Mouse (Mus musculus): ENCODE results near the gene Pde11a. TPM values are rescaled to one million over a fixed set of nuclear protein-coding genes. Genes with fewer than 3 reads are reported as not detected.

The Pde11a gene
- polyA plus RNA-seq, 1 experiment: 0.83 TPM

GRCm38 (mm10) chr2:76128105-76129057 lies 210.2 kb downstream of the Pde11a start:
- Histone ChIP-seq H3K27me3 (replicated peaks; ENCODE audit: control insufficient read depth, insufficient read depth, low read length) (no peaks in the 10 kb centered on the region), H3K36me3 (ENCODE audit: control insufficient read depth, insufficient read depth, low read length) (no peaks in the 10 kb centered on the region), H3K27ac (ENCODE audit: insufficient read depth, low read depth, low read length) (no peak overlapping the region), H3K4me3 (ENCODE audit: insufficient read depth, low read depth, low read length) (no peak overlapping the region), H3K4me1 (ENCODE audit: control insufficient read depth, insufficient read depth, low read length) (no peaks in the 10 kb centered on the region)
- TF ChIP-seq POLR2A (IDR thresholded peaks at IDR 0.05; ENCODE audit: low read depth, low read length) (no peak), CTCF (conservative IDR thresholded peaks at IDR 0.05; ENCODE audit: insufficient read depth, insufficient read length, low read depth, low read length) (no peak; the same call in 1 of the 2 replicates)
- DNase-seq: no peak
- 32% methylated on average over 9 of the region's 9 CpGs for WGBS

DNA sequence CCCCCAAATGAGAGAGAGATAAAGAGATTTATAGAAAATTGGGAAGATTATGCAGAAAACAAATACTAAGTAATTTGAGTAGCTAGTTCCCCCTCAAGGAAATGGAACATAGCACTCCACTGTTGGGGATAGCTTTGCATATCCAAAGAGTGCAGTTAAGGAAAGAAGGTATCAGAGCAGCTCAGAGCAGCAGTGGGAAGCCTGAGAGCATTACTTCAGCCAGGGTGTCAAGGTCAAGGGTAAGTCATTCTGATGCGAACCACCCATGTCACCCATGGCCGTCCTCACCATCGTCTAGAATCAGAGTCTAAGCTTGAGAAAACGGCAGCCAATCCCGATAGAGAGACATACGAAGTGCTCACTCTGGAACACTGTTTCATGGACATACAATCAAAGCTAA lies 211.9 kb downstream of the Pde11a start:
- 89% methylated on average over 6 of the region's 6 CpGs for whole genome bisulfite sequencing
- no peaks in the 10 kb centered on the region for H3K27me3 ChIP-seq (replicated peaks; ENCODE audit: control insufficient read depth, insufficient read depth, low read length)

GRCm38 (mm10) chr2:76124821-76125220 lies 213.8 kb downstream of the Pde11a start:
- Histone ChIP-seq H3K4me1 (ENCODE audit: control insufficient read depth, insufficient read depth, low read length) (no peaks in the 10 kb centered on the region), H3K27me3 (replicated peaks; ENCODE audit: control insufficient read depth, insufficient read depth, low read length) (no peaks in the 10 kb centered on the region), H3K36me3 (ENCODE audit: control insufficient read depth, insufficient read depth, low read length) (no peaks in the 10 kb centered on the region), H3K4me3 (ENCODE audit: insufficient read depth, low read depth, low read length) (no peak overlapping the region), H3K27ac (ENCODE audit: insufficient read depth, low read depth, low read length) (no peak overlapping the region)
- no peak for DNase-seq
- no peak for TF ChIP-seq CTCF (conservative IDR thresholded peaks at IDR 0.05; ENCODE audit: insufficient read depth, insufficient read length, low read depth, low read length)
- TF ChIP-seq POLR2A (IDR thresholded peaks at IDR 0.05; ENCODE audit: low read depth, low read length): no peak
- 79% methylated on average over 6 of the region's 6 CpGs for WGBS

More for the DNA sequence above, 211.9 kb downstream of the Pde11a start:
- no peaks in the 10 kb centered on the region for H3K36me3 ChIP-seq (ENCODE audit: control insufficient read depth, insufficient read depth, low read length)
- no peaks in the 10 kb centered on the region for H3K4me1 ChIP-seq (ENCODE audit: control insufficient read depth, insufficient read depth, low read length)
- no peak overlapping the region for H3K27ac ChIP-seq (ENCODE audit: insufficient read depth, low read depth, low read length)
- no peak for TF ChIP-seq CTCF (conservative IDR thresholded peaks at IDR 0.05; ENCODE audit: insufficient read depth, insufficient read length, low read depth, low read length)
- TF ChIP-seq POLR2A (IDR thresholded peaks at IDR 0.05; ENCODE audit: low read depth, low read length): no peak
- no peak for DNase-seq
- H3K4me3 ChIP-seq (ENCODE audit: insufficient read depth, low read depth, low read length): no peak overlapping the region

DNA sequence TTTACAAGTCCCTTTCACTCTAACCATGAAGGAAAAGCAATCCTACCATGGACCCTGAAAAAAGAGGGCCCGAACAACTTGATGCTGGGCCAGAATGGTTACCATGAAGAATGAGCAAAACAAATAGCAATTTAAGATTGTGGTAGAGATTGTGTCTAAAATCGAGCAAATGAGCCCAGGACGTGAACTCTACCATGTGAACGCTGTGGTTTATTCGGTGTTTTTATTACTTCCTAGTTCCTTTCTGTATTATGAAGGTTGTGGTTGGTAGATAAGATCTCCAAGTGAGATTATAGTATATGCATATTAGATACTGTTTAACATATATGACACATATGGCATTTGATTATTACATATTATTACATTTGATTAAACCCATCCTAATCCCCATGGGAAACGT lies 216.4 kb downstream of the Pde11a start:
- Histone ChIP-seq H3K4me1 (ENCODE audit: control insufficient read depth, insufficient read depth, low read length) (no peaks in the 10 kb centered on the region), H3K36me3 (ENCODE audit: control insufficient read depth, insufficient read depth, low read length) (no peaks in the 10 kb centered on the region), H3K27me3 (replicated peaks; ENCODE audit: control insufficient read depth, insufficient read depth, low read length) (no peaks in the 10 kb centered on the region), H3K4me3 (ENCODE audit: insufficient read depth, low read depth, low read length) (no peak overlapping the region), H3K27ac (ENCODE audit: insufficient read depth, low read depth, low read length) (no peak overlapping the region)
- 76% methylated on average over 6 of the region's 6 CpGs for WGBS
- no peak for DNase-seq
- no peak for TF ChIP-seq POLR2A (IDR thresholded peaks at IDR 0.05; ENCODE audit: low read depth, low read length)
- no peak for TF ChIP-seq CTCF (conservative IDR thresholded peaks at IDR 0.05; ENCODE audit: insufficient read depth, insufficient read length, low read depth, low read length)

DNA sequence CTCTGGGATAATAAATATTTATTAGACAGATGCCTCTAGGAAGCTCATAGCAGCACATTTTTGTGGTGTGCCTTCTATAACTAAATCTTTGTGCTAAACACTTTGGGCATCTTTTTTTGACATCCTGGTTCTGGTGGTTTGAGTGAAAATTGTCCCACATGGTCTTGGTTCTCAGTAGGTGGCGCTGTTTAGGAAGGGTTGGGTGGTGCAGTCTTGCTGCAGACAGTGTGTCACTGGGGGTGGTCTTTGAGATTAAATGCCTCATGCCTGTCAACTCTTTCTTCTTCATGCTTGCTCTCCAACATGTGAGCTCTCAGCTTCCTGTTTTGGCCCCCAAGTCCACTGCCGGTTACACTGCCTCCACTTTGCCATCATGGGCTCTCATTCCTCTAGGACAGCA lies 218.7 kb downstream of the Pde11a start:
- H3K4me3 ChIP-seq (ENCODE audit: insufficient read depth, low read depth, low read length): no peak overlapping the region
- DNase-seq: no peak
- H3K27me3 ChIP-seq (replicated peaks; ENCODE audit: control insufficient read depth, insufficient read depth, low read length): no peaks in the 10 kb centered on the region
- H3K36me3 ChIP-seq (ENCODE audit: control insufficient read depth, insufficient read depth, low read length): no peaks in the 10 kb centered on the region
- 78% methylated on average over 2 of the region's 2 CpGs for WGBS
- no peaks in the 10 kb centered on the region for H3K4me1 ChIP-seq (ENCODE audit: control insufficient read depth, insufficient read depth, low read length)
- H3K27ac ChIP-seq (ENCODE audit: insufficient read depth, low read depth, low read length): no peak overlapping the region
- no peak for TF ChIP-seq POLR2A (IDR thresholded peaks at IDR 0.05; ENCODE audit: low read depth, low read length)
- no peak for TF ChIP-seq CTCF (conservative IDR thresholded peaks at IDR 0.05; ENCODE audit: insufficient read depth, insufficient read length, low read depth, low read length)

GRCm38 (mm10) chr2:76118491-76118890 lies 220.1 kb downstream of the Pde11a start:
- peak; percentile 18 for DNase-seq
- TF ChIP-seq POLR2A (IDR thresholded peaks at IDR 0.05; ENCODE audit: low read depth, low read length) (no peak), CTCF (conservative IDR thresholded peaks at IDR 0.05; ENCODE audit: insufficient read depth, insufficient read length, low read depth, low read length) (no peak)
- Histone ChIP-seq H3K27me3 (replicated peaks; ENCODE audit: control insufficient read depth, insufficient read depth, low read length) (no peaks in the 10 kb centered on the region), H3K4me1 (ENCODE audit: control insufficient read depth, insufficient read depth, low read length) (no peaks in the 10 kb centered on the region), H3K36me3 (ENCODE audit: control insufficient read depth, insufficient read depth, low read length) (no peaks in the 10 kb centered on the region), H3K27ac (ENCODE audit: insufficient read depth, low read depth, low read length) (no peak overlapping the region), H3K4me3 (ENCODE audit: insufficient read depth, low read depth, low read length) (no peak overlapping the region)
- 24% methylated on average over 5 of the region's 5 CpGs for WGBS

DNA sequence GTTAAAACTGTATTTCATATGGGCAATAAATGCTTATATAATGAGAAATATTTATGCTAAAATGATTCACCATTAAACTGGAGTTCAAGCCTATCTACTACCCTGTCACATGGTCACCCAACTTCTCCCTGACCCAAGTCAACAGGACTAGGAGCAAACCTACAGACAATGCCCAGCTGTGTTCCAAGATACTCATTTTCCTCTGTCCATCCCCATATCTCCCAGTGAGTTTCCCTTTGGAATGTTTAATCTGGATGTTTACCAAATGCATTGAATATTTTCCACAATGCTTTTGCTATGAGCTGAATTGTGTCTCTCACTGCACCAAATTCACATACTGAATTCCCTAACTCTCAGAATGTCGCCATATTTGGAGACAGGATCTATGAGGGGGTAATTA lies 221.4 kb downstream of the Pde11a start:
- DNase-seq: no peak
- WGBS: 85% methylated on average over 1 of the region's 1 CpGs
- H3K27ac ChIP-seq (ENCODE audit: insufficient read depth, low read depth, low read length): no peak overlapping the region
- TF ChIP-seq CTCF (conservative IDR thresholded peaks at IDR 0.05; ENCODE audit: insufficient read depth, insufficient read length, low read depth, low read length) (no peak), POLR2A (IDR thresholded peaks at IDR 0.05; ENCODE audit: low read depth, low read length) (no peak)
- no peaks in the 10 kb centered on the region for H3K4me1 ChIP-seq (ENCODE audit: control insufficient read depth, insufficient read depth, low read length)
- H3K4me3 ChIP-seq (ENCODE audit: insufficient read depth, low read depth, low read length): no peak overlapping the region
- no peaks in the 10 kb centered on the region for H3K36me3 ChIP-seq (ENCODE audit: control insufficient read depth, insufficient read depth, low read length)
- H3K27me3 ChIP-seq (replicated peaks; ENCODE audit: control insufficient read depth, insufficient read depth, low read length): no peaks in the 10 kb centered on the region
